Mouse (Mus musculus) hindbrain, embryonic 12.5 days (tissue): Measurements from ENCODE around the gene Lcp2. TPM values are rescaled to one million over a fixed set of nuclear protein-coding genes. Genes with fewer than 3 reads are reported as not detected.
"Not testable (repeated sequence)": the region's sequence is repeated elsewhere in the genome, so short reads cannot be mapped to it uniquely, and the experiment has no call there.

Source experiments
- ATAC-seq: fragments of 200-750 bp; cut with Nextera tagmentation; 2 replicates; pipeline ENCODE4 v1.8.0; 2017; ENCODE audit warnings: moderate TSS enrichment; ENCODE audit not compliant: low FRiP score
- H3K27ac ChIP-seq: fragments of 300-500 bp; sonication (generic); 2 replicates; pipeline ENCODE4 v1.5.1; 2016; ENCODE audit warnings: mild to moderate bottlenecking
- H3K27me3 ChIP-seq: fragments of 300-500 bp; sonication (generic); 2 replicates; pipeline ENCODE4 v1.6.1; 2016; ENCODE audit warnings: mild to moderate bottlenecking
- H3K36me3 ChIP-seq: fragments of 300-500 bp; sonication (generic); 2 replicates; pipeline ENCODE4 v1.6.1; 2016; ENCODE audit warnings: mild to moderate bottlenecking
- H3K4me1 ChIP-seq: fragments of 300-500 bp; sonication (generic); 2 replicates; pipeline ENCODE4 v1.6.1; 2016
- H3K4me2 ChIP-seq: fragments of 300-500 bp; sonication (generic); replicated peaks from 2 replicates; pipeline ENCODE4 v1.6.1; 2016; ENCODE audit warnings: mild to moderate bottlenecking
- H3K4me3 ChIP-seq: fragments of 300-500 bp; sonication (generic); 2 replicates; pipeline ENCODE4 v1.5.1; 2016; ENCODE audit warnings: mild to moderate bottlenecking
- H3K9ac ChIP-seq: fragments of 300-500 bp; sonication (generic); 2 replicates; pipeline ENCODE4 v1.6.1; 2016; ENCODE audit warnings: mild to moderate bottlenecking, moderate library complexity
- H3K9me3 ChIP-seq: fragments of 300-500 bp; sonication (generic); replicated peaks from 2 replicates; pipeline ENCODE4 v1.6.1; 2016; ENCODE audit warnings: mild to moderate bottlenecking
- WGBS: fragments of 180-500 bp; shearing (Covaris S2); methylation state at CpG from one replicate; pipeline ENCODE4 v1.1.7; 2016; 5-methylcytosine and 5-hydroxymethylcytosine counted together
- polyA plus RNA-seq: library from polyadenylated mRNA; unstranded; fragments of >200 nt; fragmentation: Nextera tagmentation; extraction: Ambion mirVana; gene quantifications from 2 replicates; pipeline ENCODE4 v1.2.1, GENCODE M21; 2016

Lcp2 gene
- polyA plus RNA-seq, 1 experiment from 2014 or later = 1.8 TPM

DNA sequence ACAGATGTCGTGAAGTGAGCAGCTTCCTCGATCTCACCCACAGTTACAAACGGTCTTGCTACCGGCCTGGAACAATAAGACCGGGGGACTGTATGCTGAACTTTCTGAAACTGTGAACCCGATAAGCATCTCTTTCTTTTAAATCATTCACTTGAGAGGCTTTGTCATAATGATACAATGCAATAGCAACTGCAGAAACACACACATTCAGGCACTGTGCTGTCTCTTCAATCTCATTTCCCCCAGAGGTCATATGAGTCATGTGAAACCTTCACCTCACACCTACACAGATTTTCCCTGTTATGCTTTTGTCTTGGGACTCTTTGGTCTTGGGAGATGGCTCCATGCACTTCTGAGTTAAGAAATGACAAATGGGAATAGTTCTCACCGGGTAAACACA is 65.2 kb downstream of the Lcp2 start:
- peaks cover 16% of the 10 kb centered on the region for H3K4me1 ChIP-seq
- no peaks in the 10 kb centered on the region for H3K27me3 ChIP-seq
- no peak overlapping the region for H3K4me2 ChIP-seq
- H3K9ac ChIP-seq = no peak overlapping the region
- WGBS = 49% methylated on average over 7 of the region's 7 CpGs
- H3K9me3 ChIP-seq = no peaks in the 10 kb centered on the region
- H3K4me3 ChIP-seq = no peak overlapping the region
- H3K27ac ChIP-seq = no peak overlapping the region
- ATAC-seq = no peak
- H3K36me3 ChIP-seq = no peaks in the 10 kb centered on the region

DNA sequence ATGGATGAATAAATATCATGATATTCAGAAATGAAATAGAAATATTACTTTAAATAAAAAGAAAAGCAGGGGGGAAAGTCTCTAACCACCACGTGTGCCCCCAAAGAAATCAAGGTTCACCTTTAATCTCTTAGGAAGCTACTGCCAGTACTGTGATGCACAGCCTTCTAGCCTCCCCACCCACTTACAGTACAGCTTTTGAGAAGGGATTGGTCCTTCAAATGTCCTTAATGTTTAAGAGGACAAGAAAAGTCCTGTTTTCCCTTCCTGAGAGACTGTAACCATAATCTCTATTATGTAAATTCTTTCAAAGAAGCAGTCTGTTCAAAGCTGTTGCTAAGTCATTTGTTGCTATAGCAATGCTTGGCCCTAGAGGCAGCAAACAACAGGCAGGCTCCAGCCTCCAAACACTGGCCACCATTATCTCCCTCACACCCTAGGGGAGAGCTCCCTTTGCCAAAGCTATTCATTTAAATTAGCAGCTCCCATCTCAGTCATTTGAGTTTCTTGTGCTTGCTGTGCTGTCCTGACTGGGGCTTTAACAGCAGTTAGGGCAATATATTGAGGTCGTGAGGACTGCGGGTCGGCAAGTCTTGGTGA is 66.2 kb downstream of the Lcp2 start:
- no peaks in the 10 kb centered on the region for H3K27me3 ChIP-seq
- H3K9ac ChIP-seq = no peak overlapping the region
- ATAC-seq = peak; percentile 95
- peak overlapping the region; percentile 57; the same call in 1 of the 2 replicates for H3K27ac ChIP-seq
- no peaks in the 10 kb centered on the region for H3K9me3 ChIP-seq
- H3K4me3 ChIP-seq = no peak overlapping the region
- H3K4me2 ChIP-seq = no peak overlapping the region
- WGBS = 37% methylated on average over 4 of the region's 4 CpGs
- no peaks in the 10 kb centered on the region for H3K36me3 ChIP-seq
- peaks cover 16% of the 10 kb centered on the region for H3K4me1 ChIP-seq

DNA sequence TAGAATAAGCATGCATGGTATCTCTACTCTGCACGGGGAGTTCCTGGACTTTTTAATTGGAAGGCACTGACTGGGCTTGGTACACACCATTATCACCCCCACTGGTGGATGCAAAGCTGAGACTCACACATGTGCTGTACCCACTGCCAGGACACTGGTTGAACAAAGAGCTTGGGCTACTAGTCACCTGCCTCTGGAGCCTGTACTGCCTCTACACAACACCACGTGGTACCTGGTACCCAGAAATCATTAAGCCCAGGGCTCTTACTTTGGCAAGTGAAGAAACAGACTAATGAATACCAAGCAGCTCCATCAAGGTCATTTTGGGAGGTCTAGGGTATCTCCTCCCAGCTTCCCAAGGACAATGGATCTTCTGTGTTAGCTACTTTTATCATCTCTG is 67.0 kb downstream of the Lcp2 start:
- no peak overlapping the region for H3K4me3 ChIP-seq
- peaks cover 16% of the 10 kb centered on the region for H3K4me1 ChIP-seq
- H3K27me3 ChIP-seq = no peaks in the 10 kb centered on the region
- ATAC-seq = peak; percentile 43; the same call in 1 of the 2 replicates
- H3K9ac ChIP-seq = no peak overlapping the region
- 56% methylated on average over 2 of the region's 2 CpGs for WGBS
- H3K27ac ChIP-seq = peak overlapping the region; percentile 57
- no peaks in the 10 kb centered on the region for H3K9me3 ChIP-seq
- H3K4me2 ChIP-seq = no peak overlapping the region
- no peaks in the 10 kb centered on the region for H3K36me3 ChIP-seq

DNA sequence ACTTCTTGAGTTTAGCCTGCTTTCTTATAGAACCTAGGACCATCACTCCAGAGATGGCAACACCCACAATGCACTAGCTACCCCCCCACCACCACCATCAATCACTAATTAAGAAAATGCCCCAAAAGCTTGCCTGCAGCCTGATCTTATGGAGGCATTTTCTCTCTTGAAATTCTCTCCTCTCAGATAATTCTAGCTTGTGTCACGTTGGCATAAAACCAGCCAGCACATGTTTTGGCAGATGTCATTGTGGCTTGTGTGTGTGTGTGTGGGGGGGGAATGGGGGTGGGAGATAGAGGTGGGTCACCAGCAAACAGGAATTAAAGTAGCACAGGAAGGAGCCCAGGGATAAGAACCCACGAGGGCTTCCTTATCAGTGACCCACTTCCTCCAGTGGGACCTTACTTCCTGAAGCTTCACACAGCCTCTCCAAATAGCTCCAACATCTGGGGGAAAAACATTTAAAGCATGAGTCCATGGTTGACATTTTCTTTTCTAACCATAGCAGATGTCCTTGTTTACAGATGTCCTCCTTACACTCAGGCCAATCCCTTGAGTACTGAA is 69.9 kb downstream of the Lcp2 start:
- WGBS = 76% methylated on average over 2 of the region's 2 CpGs
- no peak overlapping the region for H3K4me3 ChIP-seq
- H3K9ac ChIP-seq = no peak overlapping the region
- H3K4me2 ChIP-seq = no peak overlapping the region
- no peaks in the 10 kb centered on the region for H3K36me3 ChIP-seq
- H3K9me3 ChIP-seq = no peaks in the 10 kb centered on the region
- no peak for ATAC-seq
- no peak overlapping the region for H3K27ac ChIP-seq
- H3K4me1 ChIP-seq = peaks cover 13% of the 10 kb centered on the region
- no peaks in the 10 kb centered on the region for H3K27me3 ChIP-seq

DNA sequence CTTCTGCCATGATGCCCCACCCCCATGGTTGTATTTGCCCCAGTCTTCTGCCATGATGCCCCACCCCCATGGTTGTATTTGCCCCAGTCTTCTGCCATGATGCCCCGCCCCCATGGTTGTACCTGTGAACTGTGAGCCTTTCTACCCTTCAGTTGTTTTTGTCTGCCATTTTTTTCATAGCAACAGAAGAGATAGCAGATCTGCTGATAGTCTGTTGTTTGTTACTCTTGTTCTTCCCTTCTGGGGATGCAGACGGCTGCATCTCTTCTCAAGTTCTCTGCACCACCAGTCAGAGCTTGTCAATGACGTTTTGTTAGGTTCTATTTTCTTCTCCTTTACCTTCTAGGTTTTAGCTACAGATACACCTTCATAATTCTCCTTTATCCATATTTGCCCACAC is 70.9 kb downstream of the Lcp2 start:
- Histone ChIP-seq H3K4me1 (peaks cover 8% of the 10 kb centered on the region), H3K27ac (no peak overlapping the region), H3K4me3 (no peak overlapping the region), H3K36me3 (no peaks in the 10 kb centered on the region), H3K9ac (no peak overlapping the region), H3K9me3 (no peaks in the 10 kb centered on the region), H3K4me2 (no peak overlapping the region), H3K27me3 (no peaks in the 10 kb centered on the region)
- no peak for ATAC-seq
- WGBS = 87% methylated on average over 3 of the region's 3 CpGs

DNA sequence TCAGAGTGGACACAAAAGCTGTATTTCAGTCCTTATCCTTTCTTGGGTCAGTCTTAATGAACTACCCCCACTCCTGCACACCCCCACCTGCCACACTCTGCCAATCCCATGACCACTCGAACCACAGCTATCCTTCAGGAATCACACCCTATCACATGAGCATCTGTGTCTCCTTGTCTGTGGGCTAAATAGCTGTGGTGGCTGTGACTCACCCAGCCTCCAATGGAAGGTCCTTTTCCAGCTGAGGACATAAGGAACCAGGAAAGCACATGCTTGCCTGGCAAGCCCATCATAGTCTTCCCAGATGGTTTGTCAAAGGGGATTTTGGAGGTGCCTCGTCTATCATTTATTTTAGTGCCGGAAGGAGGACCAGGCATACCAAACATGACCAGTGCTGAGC is 71.6 kb downstream of the Lcp2 start:
- no peak overlapping the region for H3K9ac ChIP-seq
- H3K27ac ChIP-seq = no peak overlapping the region
- no peak overlapping the region for H3K4me2 ChIP-seq
- H3K27me3 ChIP-seq = no peaks in the 10 kb centered on the region
- no peaks in the 10 kb centered on the region for H3K9me3 ChIP-seq
- H3K36me3 ChIP-seq = no peaks in the 10 kb centered on the region
- 83% methylated on average over 3 of the region's 3 CpGs for WGBS
- ATAC-seq = no peak
- no peak overlapping the region for H3K4me3 ChIP-seq
- peaks cover 5% of the 10 kb centered on the region for H3K4me1 ChIP-seq

DNA sequence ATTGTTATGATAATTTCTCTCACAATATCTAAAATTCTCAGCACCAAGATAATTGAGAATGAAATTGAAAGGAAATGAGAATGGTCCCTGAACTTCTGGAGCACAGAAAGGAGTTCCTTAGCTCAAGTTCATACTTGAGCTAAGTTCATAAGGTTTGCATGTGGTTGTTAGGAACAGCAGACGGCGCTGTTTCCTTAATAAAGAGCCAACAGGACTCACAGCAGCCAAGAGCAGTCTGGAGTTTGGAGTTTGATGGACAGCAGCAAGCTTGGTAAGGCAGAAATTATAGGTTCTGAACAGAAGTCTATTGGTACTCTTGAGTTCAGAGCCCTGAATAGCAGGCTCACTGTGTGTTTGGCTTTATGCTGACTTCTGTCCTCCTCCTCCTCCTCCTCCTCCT is 76.4 kb downstream of the Lcp2 start:
- Histone ChIP-seq H3K27ac (no peak overlapping the region), H3K4me2 (no peak overlapping the region), H3K27me3 (no peaks in the 10 kb centered on the region), H3K4me1 (no peaks in the 10 kb centered on the region), H3K9me3 (no peaks in the 10 kb centered on the region), H3K9ac (no peak overlapping the region), H3K4me3 (no peak overlapping the region), H3K36me3 (no peaks in the 10 kb centered on the region)
- WGBS = 24% methylated on average over 2 of the region's 2 CpGs
- ATAC-seq = no peak

DNA sequence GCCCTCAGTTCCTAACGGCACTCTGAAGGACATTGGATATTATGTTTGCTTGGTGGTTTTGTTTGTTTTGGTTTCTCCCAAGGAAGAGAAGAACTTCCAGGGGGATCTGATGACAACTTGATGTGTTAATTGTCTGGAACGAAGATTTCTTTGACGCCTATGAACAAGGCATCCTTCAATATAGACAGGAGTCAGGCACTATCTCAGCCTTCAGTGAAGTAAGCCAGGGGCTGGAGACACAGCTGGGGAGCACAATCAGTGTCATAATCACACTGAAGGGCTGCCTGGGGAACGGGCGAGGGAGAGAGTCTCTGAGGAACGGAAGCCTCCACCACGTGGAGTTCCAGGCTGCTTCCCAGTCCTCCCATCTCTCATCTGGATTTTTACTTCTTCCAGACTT is 78.1 kb downstream of the Lcp2 start:
- WGBS = 51% methylated on average over 7 of the region's 7 CpGs
- no peak overlapping the region for H3K27ac ChIP-seq

DNA sequence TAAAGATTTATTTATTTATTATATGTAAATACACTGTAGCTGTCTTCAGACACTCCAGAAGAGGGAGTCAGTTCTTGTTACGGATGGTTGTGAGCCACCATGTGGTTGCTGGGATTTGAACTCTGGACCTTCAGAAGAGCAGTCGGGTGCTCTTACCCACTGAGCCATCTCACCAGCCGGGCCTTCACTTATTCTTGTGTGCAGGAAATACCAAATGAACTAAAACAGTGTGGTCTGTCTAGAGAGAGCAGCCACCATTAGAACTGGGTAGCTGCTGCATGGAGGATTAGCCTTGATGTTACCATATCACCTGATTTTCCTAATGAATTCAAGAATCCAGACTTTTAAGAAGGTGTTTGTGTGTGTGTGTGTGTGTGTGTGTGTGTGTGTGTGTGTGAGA is 79.0 kb downstream of the Lcp2 start:
- not testable (repeated sequence) for H3K9me3 ChIP-seq, H3K4me1 ChIP-seq, H3K4me2 ChIP-seq, H3K9ac ChIP-seq, H3K36me3 ChIP-seq, H3K27me3 ChIP-seq, ATAC-seq, H3K4me3 ChIP-seq, H3K27ac ChIP-seq
- 82% methylated on average over 3 of the region's 3 CpGs for WGBS

More for the DNA sequence above, 78.1 kb downstream of the Lcp2 start:
- Histone ChIP-seq H3K9ac (no peak overlapping the region), H3K4me2 (no peak overlapping the region), H3K4me1 (no peaks in the 10 kb centered on the region), H3K36me3 (no peaks in the 10 kb centered on the region), H3K4me3 (no peak overlapping the region), H3K27me3 (no peaks in the 10 kb centered on the region), H3K9me3 (no peaks in the 10 kb centered on the region)
- no peak for ATAC-seq

DNA sequence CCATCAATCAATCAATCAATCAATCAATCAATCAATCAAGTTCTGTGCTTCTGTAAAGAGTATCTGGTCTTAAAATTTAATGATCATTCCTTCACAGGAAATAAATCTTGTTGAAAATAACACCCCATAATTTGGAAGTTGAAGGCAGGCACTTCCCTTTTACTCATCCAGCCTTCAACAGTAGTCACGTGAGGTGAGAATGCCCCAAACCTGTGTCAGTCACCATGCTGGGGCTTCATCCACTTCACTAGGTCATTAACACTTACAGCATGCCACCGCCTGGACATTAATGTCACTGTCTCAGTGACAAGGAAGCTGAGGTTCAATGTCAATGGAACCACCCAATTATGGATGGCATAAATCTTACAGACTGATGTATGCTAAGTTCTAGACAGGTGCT is 81.7 kb downstream of the Lcp2 start:
- no peak for ATAC-seq
- no peaks in the 10 kb centered on the region for H3K27me3 ChIP-seq

DNA sequence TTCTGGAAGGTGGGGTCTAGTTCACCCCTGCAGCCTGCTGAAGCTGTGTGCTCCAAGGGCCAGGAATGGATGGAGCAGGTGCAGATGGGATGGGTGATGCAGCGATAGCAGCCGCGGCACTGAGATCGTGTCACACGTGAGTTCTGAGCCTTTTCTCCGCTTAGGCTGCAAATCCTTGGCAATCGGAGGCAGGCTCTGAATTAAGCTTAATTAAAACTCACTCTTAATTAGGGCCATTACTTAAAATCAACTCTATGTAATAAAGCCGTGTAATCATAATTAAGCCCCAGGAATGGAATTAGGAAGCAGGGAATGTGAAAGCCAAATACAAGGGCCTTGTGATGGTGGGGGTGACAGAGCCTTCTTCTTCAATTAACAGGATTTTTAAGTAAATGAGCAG is 92.6 kb downstream of the Lcp2 start:
- no peak overlapping the region for H3K4me2 ChIP-seq
- no peaks in the 10 kb centered on the region for H3K9me3 ChIP-seq
- H3K4me1 ChIP-seq = no peaks in the 10 kb centered on the region
- 82% methylated on average over 8 of the region's 8 CpGs for WGBS
- no peak for ATAC-seq
- no peak overlapping the region for H3K27ac ChIP-seq
- no peaks in the 10 kb centered on the region for H3K36me3 ChIP-seq
- H3K9ac ChIP-seq = no peak overlapping the region
- no peaks in the 10 kb centered on the region for H3K27me3 ChIP-seq
- no peak overlapping the region for H3K4me3 ChIP-seq

More for the DNA sequence above, 81.7 kb downstream of the Lcp2 start:
- Histone ChIP-seq H3K9me3 (no peaks in the 10 kb centered on the region), H3K4me1 (no peaks in the 10 kb centered on the region), H3K4me2 (no peak overlapping the region), H3K4me3 (no peak overlapping the region), H3K36me3 (no peaks in the 10 kb centered on the region), H3K9ac (no peak overlapping the region), H3K27ac (no peak overlapping the region)
- 90% methylated on average over 2 of the region's 2 CpGs for WGBS
